Mouse (Mus musculus) kidney, postnatal 0 days (tissue): Measurements from ENCODE around the gene Foxo6. TPM values are rescaled to one million over a fixed set of nuclear protein-coding genes. Genes with fewer than 3 reads are reported as not detected.

Source experiments
- ATAC-seq: fragments of 200-750 bp; cut with Nextera tagmentation; replicated peaks from 2 replicates; pipeline ENCODE4 v1.8.0; 2017; ENCODE audit warnings: low read depth, moderate number of reproducible peaks, moderate TSS enrichment, moderate library complexity; ENCODE audit not compliant: low FRiP score
- DNase-seq: peaks from one replicate; pipeline ENCODE4 v3.0.0-alpha.2; 2016; ENCODE audit warnings: low spot score
- H3K27ac ChIP-seq: fragments of 300-500 bp; sonication (generic); 2 replicates; pipeline ENCODE4 v1.5.1; 2014; ENCODE audit warnings: mild to moderate bottlenecking
- H3K27me3 ChIP-seq: fragments of 300-500 bp; sonication (generic); 2 replicates; pipeline ENCODE4 v1.6.1; 2014; ENCODE audit warnings: low read length, mixed read lengths; ENCODE audit not compliant: insufficient read depth
- H3K36me3 ChIP-seq: fragments of 300-500 bp; sonication (generic); 2 replicates; pipeline ENCODE4 v1.6.1; 2014; ENCODE audit warnings: low read length, mixed read lengths; ENCODE audit not compliant: insufficient read depth
- H3K4me1 ChIP-seq: fragments of 300-500 bp; sonication (generic); replicated peaks from 2 replicates; pipeline ENCODE4 v1.6.1; 2014; ENCODE audit warnings: antibody characterized with exemption, low read length, mixed read lengths; ENCODE audit not compliant: insufficient read depth
- H3K4me2 ChIP-seq: fragments of 300-500 bp; sonication (generic); 2 replicates; pipeline ENCODE4 v1.6.1; 2014; ENCODE audit warnings: mild to moderate bottlenecking, low read length, moderate library complexity, mixed read lengths
- H3K4me3 ChIP-seq: fragments of 300-500 bp; sonication (generic); replicated peaks from 2 replicates; pipeline ENCODE4 v1.5.1; 2014; ENCODE audit warnings: low read depth, low read length
- H3K9ac ChIP-seq: fragments of 300-500 bp; sonication (generic); 2 replicates; pipeline ENCODE4 v1.6.1; 2014; ENCODE audit warnings: low read depth, low read length
- H3K9me3 ChIP-seq: fragments of 300-500 bp; sonication (generic); replicated peaks from 2 replicates; pipeline ENCODE4 v1.6.1; 2016; ENCODE audit warnings: low read length, inconsistent platforms, mixed read lengths
- CTCF ChIP-seq: IDR thresholded peaks from 2 replicates; pipeline ENCODE4 v1.5.1; 2016; ENCODE audit warnings: antibody characterized with exemption, low read depth, mild to moderate bottlenecking, moderate library complexity
- WGBS: fragments of 180-500 bp; shearing (Covaris S2); extraction: QIAGEN DNeasy Blood & Tissue Kit; methylation state at CpG from one replicate; pipeline ENCODE4 v1.1.7; 2014; 5-methylcytosine and 5-hydroxymethylcytosine counted together
- polyA plus RNA-seq: library from polyadenylated mRNA; unstranded; fragments of >200 nt; fragmentation: Nextera tagmentation; extraction: Ambion mirVana; gene quantifications from 2 replicates; pipeline ENCODE4 v1.2.1, GENCODE M21; 2015

The Foxo6 gene
- polyA plus RNA-seq, 1 experiment from 2014 or later = 0.11 TPM

DNA sequence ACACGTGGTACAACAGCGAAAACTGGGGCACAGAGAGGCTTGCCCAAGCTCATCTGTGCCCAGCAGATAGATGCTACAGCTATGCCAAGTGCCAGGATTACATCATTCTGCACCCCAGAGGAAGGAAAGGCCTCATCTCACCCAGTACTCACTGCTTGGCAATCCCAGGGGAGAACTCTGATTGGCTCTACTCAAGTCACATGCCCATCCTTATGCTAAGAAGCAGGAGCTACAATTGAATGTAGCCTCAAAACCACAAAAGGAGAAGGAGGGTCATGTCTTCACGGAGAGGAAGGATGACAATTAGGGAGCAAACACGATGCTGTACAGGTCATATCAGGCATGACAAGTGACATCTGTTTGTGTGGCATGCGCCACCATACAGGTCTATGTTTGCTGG, 26.2 kb upstream of the Foxo6 start:
- ATAC-seq = no peak
- no peak for TF ChIP-seq CTCF
- 80% methylated on average over 5 of the region's 5 CpGs for WGBS
- Histone ChIP-seq H3K4me3 (no peak overlapping the region), H3K36me3 (no peaks in the 10 kb centered on the region), H3K4me1 (no peaks in the 10 kb centered on the region), H3K9ac (no peak overlapping the region), H3K27me3 (no peaks in the 10 kb centered on the region), H3K4me2 (no peak overlapping the region), H3K9me3 (no peaks in the 10 kb centered on the region), H3K27ac (no peak overlapping the region)
- no peak for DNase-seq

DNA sequence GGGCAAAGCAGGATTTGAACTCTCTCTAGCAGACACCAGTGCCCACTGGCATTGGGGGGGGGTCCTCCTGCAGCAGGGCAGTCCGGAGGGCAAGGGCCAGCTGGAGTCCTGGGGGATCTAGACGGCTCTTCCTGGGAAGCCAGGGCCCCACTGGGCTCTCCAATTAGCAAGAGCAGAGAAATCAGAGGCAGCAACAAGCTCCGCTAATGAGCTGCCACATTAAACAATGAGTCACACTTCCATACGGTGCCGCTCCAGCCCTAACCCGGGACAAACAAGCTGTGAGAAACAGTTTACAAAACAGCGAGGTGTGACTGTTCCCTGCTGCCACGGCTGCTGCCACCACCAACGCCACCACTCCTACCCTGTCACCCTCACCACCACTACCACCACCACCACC, 17.4 kb upstream of the Foxo6 start:
- Histone ChIP-seq H3K4me2 (no peak overlapping the region), H3K9me3 (no peaks in the 10 kb centered on the region), H3K27me3 (no peaks in the 10 kb centered on the region), H3K4me1 (no peaks in the 10 kb centered on the region), H3K4me3 (no peak overlapping the region), H3K36me3 (no peaks in the 10 kb centered on the region), H3K9ac (no peak overlapping the region), H3K27ac (no peak overlapping the region)
- no peak for DNase-seq
- WGBS = 15% methylated on average over 9 of the region's 9 CpGs
- no peak for TF ChIP-seq CTCF
- ATAC-seq = no peak

DNA sequence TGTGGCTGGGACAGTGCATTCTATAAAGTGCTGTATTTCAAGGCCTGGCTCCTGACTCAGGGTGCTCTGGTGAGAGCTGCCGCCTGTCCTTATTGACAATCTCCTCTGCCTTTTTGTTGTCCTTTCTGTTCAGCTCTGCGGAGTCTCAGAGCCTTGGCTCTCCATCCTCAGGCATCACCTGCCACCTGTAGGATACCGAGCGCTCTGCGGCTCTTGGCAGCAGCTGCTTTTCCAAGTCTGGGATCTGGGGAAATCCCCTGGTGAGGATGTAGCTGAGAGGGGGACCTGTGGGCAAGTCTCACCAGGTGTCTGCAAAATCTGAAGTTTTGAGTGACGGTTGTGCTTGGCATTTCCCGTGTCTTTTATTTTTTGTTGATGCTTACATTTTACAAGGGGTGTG, 12.1 kb upstream of the Foxo6 start:
- no peaks in the 10 kb centered on the region for H3K36me3 ChIP-seq
- peak; percentile 58; the same call in 1 of the 2 replicates for TF ChIP-seq CTCF
- no peaks in the 10 kb centered on the region for H3K4me1 ChIP-seq
- no peak for ATAC-seq
- DNase-seq = no peak
- H3K4me2 ChIP-seq = no peak overlapping the region
- no peak overlapping the region for H3K9ac ChIP-seq
- no peaks in the 10 kb centered on the region for H3K9me3 ChIP-seq
- 52% methylated on average over 7 of the region's 7 CpGs for WGBS
- H3K4me3 ChIP-seq = no peak overlapping the region
- H3K27ac ChIP-seq = no peak overlapping the region
- no peaks in the 10 kb centered on the region for H3K27me3 ChIP-seq

DNA sequence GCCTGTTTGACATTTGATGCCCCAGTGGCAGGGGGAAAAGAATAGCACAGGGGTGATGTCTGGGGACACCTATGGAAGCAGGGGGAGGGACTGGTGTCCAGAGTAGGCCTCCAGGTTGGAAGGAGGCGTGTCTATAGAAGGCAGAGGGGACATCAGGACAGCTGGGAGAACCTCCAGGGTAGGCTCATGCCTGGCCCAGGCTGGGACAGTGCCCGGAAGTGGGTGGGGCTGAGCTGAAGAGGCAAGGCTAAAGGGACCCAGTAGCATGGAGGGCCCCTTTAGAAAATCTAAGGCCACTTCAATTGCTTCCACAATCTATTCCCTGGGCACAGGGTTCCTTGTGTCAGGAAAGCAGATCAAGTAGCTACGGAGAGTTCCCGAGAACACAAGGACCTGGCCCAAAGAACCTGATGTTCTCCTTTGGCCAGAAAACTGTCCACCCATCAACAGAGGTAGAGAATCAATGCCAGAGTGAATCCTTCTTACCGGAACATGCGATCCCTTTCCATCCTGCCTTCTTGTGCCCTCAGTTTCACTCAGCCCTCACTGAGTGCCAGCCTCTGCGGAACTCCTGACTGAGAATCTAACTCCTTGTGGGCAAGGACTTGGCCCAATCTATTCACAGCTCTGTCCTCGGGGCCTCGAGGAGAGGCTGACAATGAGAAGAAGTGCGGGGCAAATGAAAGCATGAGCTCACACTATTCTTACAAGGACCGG, 4.1 kb upstream of the Foxo6 start:
- Histone ChIP-seq H3K27me3 (0 out of 2 replicates have a peak, but pooled peaks cover 12% of the 10 kb centered on the region), H3K9me3 (no peaks in the 10 kb centered on the region), H3K4me3 (no peak overlapping the region), H3K27ac (no peak overlapping the region), H3K4me2 (no peak overlapping the region), H3K36me3 (no peaks in the 10 kb centered on the region), H3K9ac (no peak overlapping the region), H3K4me1 (peaks cover 11% of the 10 kb centered on the region)
- no peak for TF ChIP-seq CTCF
- DNase-seq (no peak), ATAC-seq (no peak)
- WGBS = 82% methylated on average over 11 of the region's 11 CpGs

DNA sequence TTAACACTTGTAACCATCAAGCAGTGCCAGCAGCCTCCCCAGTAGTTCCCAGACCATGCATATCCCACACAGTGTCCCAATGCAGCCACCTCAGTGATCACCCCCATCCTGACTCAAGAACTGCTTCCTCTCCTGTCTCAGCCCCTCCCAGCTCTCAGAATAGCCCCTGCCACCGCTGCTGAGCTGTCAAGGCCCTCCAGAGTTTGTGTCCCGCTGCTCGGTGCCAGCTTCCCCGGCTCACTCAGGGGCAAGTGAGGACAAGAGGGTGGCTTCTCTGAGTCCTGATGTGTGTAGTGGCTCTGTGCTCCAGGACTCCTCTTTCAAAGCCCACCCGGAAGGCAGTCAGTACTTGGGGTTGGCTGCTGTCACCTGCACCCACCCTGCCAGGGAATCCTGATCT, 3.3 kb upstream of the Foxo6 start:
- ATAC-seq (no peak), DNase-seq (no peak)
- H3K9ac ChIP-seq = no peak overlapping the region
- H3K27ac ChIP-seq = no peak overlapping the region
- H3K36me3 ChIP-seq = no peaks in the 10 kb centered on the region
- H3K9me3 ChIP-seq = no peaks in the 10 kb centered on the region
- TF ChIP-seq CTCF = no peak
- H3K4me3 ChIP-seq = no peak overlapping the region
- H3K4me1 ChIP-seq = peaks cover 11% of the 10 kb centered on the region
- 43% methylated on average over 5 of the region's 5 CpGs for WGBS
- H3K27me3 ChIP-seq = peaks cover 20% of the 10 kb centered on the region; the same call in 1 of the 2 replicates
- no peak overlapping the region for H3K4me2 ChIP-seq

DNA sequence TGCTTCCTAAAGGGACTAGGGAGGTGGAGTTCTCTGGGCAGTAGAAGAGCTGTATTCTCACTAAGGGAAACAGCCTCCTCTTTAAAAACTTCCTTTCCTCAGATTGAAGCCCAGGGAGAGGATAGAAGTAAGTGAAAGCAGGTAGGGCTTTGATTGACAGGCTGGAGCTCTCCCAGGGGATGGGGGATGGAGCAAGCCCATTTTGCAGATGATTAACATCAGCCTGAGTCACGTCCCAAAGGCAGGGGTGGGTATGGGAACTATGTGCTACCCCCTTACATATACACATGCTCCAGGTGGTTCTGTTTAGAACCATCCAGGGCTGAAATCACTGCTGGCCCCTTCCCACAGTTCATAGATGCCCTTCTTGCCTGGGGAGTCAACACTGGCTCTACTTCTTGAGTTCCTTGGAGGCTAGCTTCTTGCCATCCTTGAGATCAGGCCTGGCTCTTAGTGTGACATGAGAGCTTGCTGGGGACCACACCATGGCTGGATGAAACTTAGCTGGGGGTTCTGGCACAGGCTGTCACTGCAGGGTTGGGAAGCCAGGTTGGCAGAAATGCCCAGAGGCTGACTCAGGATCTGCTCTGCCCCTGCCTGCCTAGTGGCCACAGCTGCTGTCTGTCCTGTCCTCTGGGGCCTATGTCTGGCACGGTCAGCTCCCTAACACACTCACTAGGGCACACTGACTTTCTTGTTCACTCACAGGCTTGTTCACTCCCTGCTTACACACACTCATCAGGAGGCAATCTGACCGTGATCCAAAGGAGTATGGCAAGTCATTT, 2.2 kb upstream of the Foxo6 start:
- ATAC-seq = no peak

More for the DNA sequence above, 2.2 kb upstream of the Foxo6 start:
- no peaks in the 10 kb centered on the region for H3K36me3 ChIP-seq
- no peaks in the 10 kb centered on the region for H3K9me3 ChIP-seq
- no peak overlapping the region for H3K4me3 ChIP-seq
- DNase-seq = no peak
- peaks cover 29% of the 10 kb centered on the region; the same call in 1 of the 2 replicates for H3K27me3 ChIP-seq
- 54% methylated on average over 3 of the region's 3 CpGs for WGBS
- TF ChIP-seq CTCF = no peak
- H3K27ac ChIP-seq = no peak overlapping the region
- peaks cover 11% of the 10 kb centered on the region for H3K4me1 ChIP-seq
- no peak overlapping the region for H3K4me2 ChIP-seq
- no peak overlapping the region for H3K9ac ChIP-seq
